Mouse (Mus musculus) adrenal gland, postnatal 36 days (tissue): ENCODE data around the gene Pigx. TPM values are rescaled to one million over a fixed set of nuclear protein-coding genes. Genes with fewer than 3 reads are reported as not detected.

Source experiments
- DNase-seq, 2 experiments: peaks; one replicate each; pipeline ENCODE4 v3.0.0; 2021; ENCODE audit warnings: mixed read lengths in 1 of 2
- total RNA-seq, 2 experiments: library from RNA; stranded (reverse); gene quantifications; 2 replicates each; pipeline ENCODE4 v1.2.3; 2021

Gene Pigx
- total RNA-seq, 2 experiments from 2014 or later: 25.9 to 34.1 TPM

- DNase-seq: no peak
These were observed 39.6 kb downstream of the Pigx start for GRCm38 (mm10) chr16:32059840-32060523.

- peak in 1 of 2 experiments; percentile 34 for DNase-seq
These were observed 40.7 kb downstream of the Pigx start for GRCm38 (mm10) chr16:32058817-32059216.

GRCm38 (mm10) chr16:32042367-32042766 lies 57.2 kb downstream of the Pigx start:
- DNase-seq: peak in 1 of 2 experiments; percentile 17

Other genes with a start within 250 kb of the Pigx start
- gene Meltf, start 220.9 kb downstream of the Pigx start, total RNA-seq: not detected
- gene Pigz, start 165.9 kb downstream of the Pigx start, total RNA-seq: 1 to 10 TPM in 1 of 2 experiments, under 1 TPM in 1; 0.23 to 1.0 TPM
- gene 0610012G03Rik, start 151.2 kb downstream of the Pigx start, total RNA-seq: 10 to 100 TPM; 42.0 to 42.9 TPM
- 10 to 100 TPM; 52.8 to 57.9 TPM for gene Ncbp2, start 151.2 kb downstream of the Pigx start, total RNA-seq
- gene Senp5, start 96.5 kb downstream of the Pigx start, total RNA-seq: 10 to 100 TPM; 21.6 to 25.6 TPM
- 10 to 100 TPM; 57.5 to 67.9 TPM for gene Pak2, start 20.4 kb downstream of the Pigx start, total RNA-seq
- 10 to 100 TPM; 11.7 to 12.6 TPM for gene Cep19, start 60 bp upstream of the Pigx start, total RNA-seq
- 1 to 10 TPM; 5.3 to 8.2 TPM for gene Nrros, start 65.9 kb upstream of the Pigx start, total RNA-seq
- gene Bex6, start 80.1 kb upstream of the Pigx start, total RNA-seq: not detected
- 10 to 100 TPM; 20.7 to 21.4 TPM for gene Fbxo45, start 147.4 kb upstream of the Pigx start, total RNA-seq
- 10 to 100 TPM; 13.7 to 14.8 TPM for gene Wdr53, start 147.5 kb upstream of the Pigx start, total RNA-seq
- under 1 TPM in 1 of 2 experiments, not detected in 1; 0.30 TPM for gene Smco1, start 171.7 kb upstream of the Pigx start, total RNA-seq
- 10 to 100 TPM; 24.6 to 27.7 TPM for gene Rnf168, start 177.7 kb upstream of the Pigx start, total RNA-seq
- gene Ubxn7, start 232.5 kb upstream of the Pigx start, total RNA-seq: 10 to 100 TPM; 57.4 to 70.5 TPM